Mouse (Mus musculus) liver, adult 2 months (tissue): ENCODE measurements around the gene R3hdm1.

Experiments
- CTCF ChIP-seq: fragments of 200-500 bp; IDR thresholded peaks from 2 replicates; pipeline ENCODE4 v1.5.1; 2011; ENCODE audit warnings: low read depth, low read length, control low read depth
- POLR2A ChIP-seq: fragments of 200-500 bp; IDR thresholded peaks from 2 replicates; pipeline ENCODE4 v1.6.1; 2011; ENCODE audit warnings: low read length, control low read depth; ENCODE audit not compliant: insufficient read depth; ENCODE audit errors: extremely low read depth

GRCm38 (mm10) chr1:128194011-128194410 is 90.9 kb downstream of the R3hdm1 start:
- TF ChIP-seq POLR2A: no peak
- no peak for TF ChIP-seq CTCF
